Mouse (Mus musculus): Measurements from ENCODE around the gene Cdx2. TPM values are rescaled to one million over a fixed set of nuclear protein-coding genes. Genes with fewer than 3 reads are reported as not detected.

Gene Cdx2
- polyA plus RNA-seq, 1 experiment from 2014 or later: not detected

DNA sequence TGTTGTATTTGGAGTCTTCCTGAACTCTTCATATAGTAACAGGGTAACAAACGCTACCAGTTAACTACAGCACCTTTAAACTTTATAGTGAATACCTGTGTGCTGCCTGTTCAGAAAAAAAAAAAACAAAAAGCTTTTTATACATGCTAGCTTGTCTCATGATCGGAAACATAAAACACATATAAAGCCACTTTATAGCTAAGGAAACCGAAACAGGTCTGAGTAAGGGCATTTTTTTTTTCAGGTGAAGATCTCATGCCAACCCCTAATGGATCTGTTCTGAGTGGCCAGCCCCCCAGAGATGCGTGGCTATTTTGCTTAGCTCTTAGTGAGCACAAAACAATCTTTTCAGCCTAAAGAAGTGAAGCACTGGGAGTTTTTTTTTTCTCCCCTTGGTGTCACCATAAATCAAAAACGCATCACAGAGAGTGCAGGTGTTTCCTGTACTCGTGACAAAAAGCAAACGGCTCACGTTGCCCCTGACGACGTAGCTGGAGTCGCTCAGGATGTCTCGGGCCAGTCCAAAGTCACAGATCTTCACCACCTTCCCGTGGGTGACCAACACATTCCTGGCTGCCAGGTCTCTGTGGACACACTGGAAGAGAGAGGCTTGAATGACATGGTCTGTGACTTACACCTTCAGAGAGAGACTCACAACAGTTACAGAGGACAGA is 33.8 kb upstream of the Cdx2 start:
- no peaks in the 10 kb centered on the region for H3K27me3 ChIP-seq (ENCODE audit: control insufficient read depth, insufficient read depth, low read depth, low read length)
- H3K4me1 ChIP-seq (replicated peaks; ENCODE audit: control insufficient read depth, insufficient read depth, low read length): no peaks in the 10 kb centered on the region
- H3K4me3 ChIP-seq (ENCODE audit: low read length): no peak overlapping the region
- H3K27ac ChIP-seq (ENCODE audit: low read length): no peak overlapping the region
- H3K9me3 ChIP-seq (ENCODE audit: control insufficient read depth, low read length): no peaks in the 10 kb centered on the region
- no peak overlapping the region for H3K9ac ChIP-seq (ENCODE audit: low read length)
- H3K4me2 ChIP-seq (ENCODE audit: low read depth, low read length): no peak overlapping the region
- no peak for ATAC-seq (ENCODE audit: low read depth)
- H3K36me3 ChIP-seq (ENCODE audit: control insufficient read depth, insufficient read depth, low read length): no peaks in the 10 kb centered on the region
- 28% methylated on average over 13 of the region's 13 CpGs for WGBS

- Histone ChIP-seq H3K9me3 (ENCODE audit: control insufficient read depth, low read length) (no peaks in the 10 kb centered on the region), H3K27me3 (ENCODE audit: control insufficient read depth, insufficient read depth, low read depth, low read length) (no peaks in the 10 kb centered on the region), H3K27ac (ENCODE audit: low read length) (no peak overlapping the region), H3K36me3 (ENCODE audit: control insufficient read depth, insufficient read depth, low read length) (no peaks in the 10 kb centered on the region), H3K4me1 (replicated peaks; ENCODE audit: control insufficient read depth, insufficient read depth, low read length) (no peaks in the 10 kb centered on the region), H3K4me3 (ENCODE audit: low read length) (no peak overlapping the region), H3K4me2 (ENCODE audit: low read depth, low read length) (no peak overlapping the region), H3K9ac (ENCODE audit: low read length) (no peak overlapping the region)
- ATAC-seq (ENCODE audit: low read depth): no peak
- WGBS: 76% methylated on average over 11 of the region's 11 CpGs
Observed at GRCm38 (mm10) chr5:147339560-147339959, 32.5 kb upstream of the Cdx2 start.

DNA sequence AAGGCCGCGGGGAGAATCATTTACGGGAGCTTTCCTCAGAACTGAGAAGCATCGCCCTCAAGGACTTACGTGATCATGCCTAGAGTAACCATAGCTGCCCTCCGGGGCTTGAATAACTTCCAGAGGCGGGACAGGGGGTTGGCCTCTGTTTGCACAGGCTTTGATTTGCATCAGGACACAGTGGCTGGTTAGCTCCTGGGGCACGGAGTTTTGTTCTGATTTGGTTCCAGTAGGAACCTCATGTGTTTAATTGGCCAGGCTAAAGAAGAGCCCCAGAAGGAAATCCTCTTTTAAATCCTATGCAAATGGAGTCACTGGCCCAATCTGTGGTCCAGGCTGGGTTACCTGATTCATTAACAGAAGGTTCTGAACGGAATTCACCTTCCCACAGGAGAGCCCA is 31.9 kb upstream of the Cdx2 start:
- H3K36me3 ChIP-seq (ENCODE audit: control insufficient read depth, insufficient read depth, low read length): no peaks in the 10 kb centered on the region
- ATAC-seq (ENCODE audit: low read depth): no peak
- H3K4me2 ChIP-seq (ENCODE audit: low read depth, low read length): no peak overlapping the region
- 54% methylated on average over 9 of the region's 9 CpGs for WGBS
- H3K4me3 ChIP-seq (ENCODE audit: low read length): no peak overlapping the region
- H3K9me3 ChIP-seq (ENCODE audit: control insufficient read depth, low read length): no peaks in the 10 kb centered on the region
- H3K27me3 ChIP-seq (ENCODE audit: control insufficient read depth, insufficient read depth, low read depth, low read length): no peaks in the 10 kb centered on the region
- no peak overlapping the region for H3K9ac ChIP-seq (ENCODE audit: low read length)
- no peaks in the 10 kb centered on the region for H3K4me1 ChIP-seq (replicated peaks; ENCODE audit: control insufficient read depth, insufficient read depth, low read length)
- H3K27ac ChIP-seq (ENCODE audit: low read length): no peak overlapping the region

- H3K4me1 ChIP-seq (replicated peaks; ENCODE audit: control insufficient read depth, insufficient read depth, low read length): no peaks in the 10 kb centered on the region
- no peaks in the 10 kb centered on the region for H3K36me3 ChIP-seq (ENCODE audit: control insufficient read depth, insufficient read depth, low read length)
- no peak overlapping the region for H3K27ac ChIP-seq (ENCODE audit: low read length)
- no peak overlapping the region for H3K9ac ChIP-seq (ENCODE audit: low read length)
- H3K9me3 ChIP-seq (ENCODE audit: control insufficient read depth, low read length): no peaks in the 10 kb centered on the region
- 22% methylated on average over 7 of the region's 7 CpGs for WGBS
- no peak overlapping the region for H3K4me3 ChIP-seq (ENCODE audit: low read length)
- no peak overlapping the region for H3K4me2 ChIP-seq (ENCODE audit: low read depth, low read length)
- no peaks in the 10 kb centered on the region for H3K27me3 ChIP-seq (ENCODE audit: control insufficient read depth, insufficient read depth, low read depth, low read length)
- no peak for ATAC-seq (ENCODE audit: low read depth)
Observed at GRCm38 (mm10) chr5:147332711-147333110, 25.6 kb upstream of the Cdx2 start.

- no peak overlapping the region for H3K4me2 ChIP-seq (ENCODE audit: low read depth, low read length)
- no peaks in the 10 kb centered on the region for H3K9me3 ChIP-seq (ENCODE audit: control insufficient read depth, low read length)
- no peak overlapping the region for H3K27ac ChIP-seq (ENCODE audit: low read length)
- H3K4me3 ChIP-seq (ENCODE audit: low read length): no peak overlapping the region
- H3K27me3 ChIP-seq (ENCODE audit: control insufficient read depth, insufficient read depth, low read depth, low read length): no peaks in the 10 kb centered on the region
- 45% methylated on average over 2 of the region's 2 CpGs for WGBS
- H3K36me3 ChIP-seq (ENCODE audit: control insufficient read depth, insufficient read depth, low read length): no peaks in the 10 kb centered on the region
- no peak overlapping the region for H3K9ac ChIP-seq (ENCODE audit: low read length)
- no peak for ATAC-seq (ENCODE audit: low read depth)
- no peaks in the 10 kb centered on the region for H3K4me1 ChIP-seq (replicated peaks; ENCODE audit: control insufficient read depth, insufficient read depth, low read length)
Observed at GRCm38 (mm10) chr5:147331547-147331946, 24.5 kb upstream of the Cdx2 start.

- H3K9me3 ChIP-seq (ENCODE audit: control insufficient read depth, low read length): no peaks in the 10 kb centered on the region
- H3K27ac ChIP-seq (ENCODE audit: low read length): no peak overlapping the region
- no peaks in the 10 kb centered on the region for H3K27me3 ChIP-seq (ENCODE audit: control insufficient read depth, insufficient read depth, low read depth, low read length)
- H3K36me3 ChIP-seq (ENCODE audit: control insufficient read depth, insufficient read depth, low read length): no peaks in the 10 kb centered on the region
- H3K9ac ChIP-seq (ENCODE audit: low read length): no peak overlapping the region
- H3K4me2 ChIP-seq (ENCODE audit: low read depth, low read length): no peak overlapping the region
- no peak overlapping the region for H3K4me3 ChIP-seq (ENCODE audit: low read length)
- ATAC-seq (ENCODE audit: low read depth): no peak
- H3K4me1 ChIP-seq (replicated peaks; ENCODE audit: control insufficient read depth, insufficient read depth, low read length): no peaks in the 10 kb centered on the region
- WGBS: 79% methylated on average over 11 of the region's 11 CpGs
Observed at GRCm38 (mm10) chr5:147329946-147330345, 22.9 kb upstream of the Cdx2 start.

GRCm38 (mm10) chr5:147327636-147328035 is 20.6 kb upstream of the Cdx2 start:
- Histone ChIP-seq H3K4me2 (ENCODE audit: low read depth, low read length) (no peak overlapping the region), H3K9me3 (ENCODE audit: control insufficient read depth, low read length) (no peaks in the 10 kb centered on the region), H3K4me3 (ENCODE audit: low read length) (no peak overlapping the region), H3K36me3 (ENCODE audit: control insufficient read depth, insufficient read depth, low read length) (no peaks in the 10 kb centered on the region), H3K27me3 (ENCODE audit: control insufficient read depth, insufficient read depth, low read depth, low read length) (peaks cover 2% of the 10 kb centered on the region; the same call in 1 of the 2 replicates), H3K9ac (ENCODE audit: low read length) (no peak overlapping the region), H3K4me1 (replicated peaks; ENCODE audit: control insufficient read depth, insufficient read depth, low read length) (no peaks in the 10 kb centered on the region), H3K27ac (ENCODE audit: low read length) (no peak overlapping the region)
- no peak for ATAC-seq (ENCODE audit: low read depth)
- WGBS: 83% methylated on average over 5 of the region's 5 CpGs

DNA sequence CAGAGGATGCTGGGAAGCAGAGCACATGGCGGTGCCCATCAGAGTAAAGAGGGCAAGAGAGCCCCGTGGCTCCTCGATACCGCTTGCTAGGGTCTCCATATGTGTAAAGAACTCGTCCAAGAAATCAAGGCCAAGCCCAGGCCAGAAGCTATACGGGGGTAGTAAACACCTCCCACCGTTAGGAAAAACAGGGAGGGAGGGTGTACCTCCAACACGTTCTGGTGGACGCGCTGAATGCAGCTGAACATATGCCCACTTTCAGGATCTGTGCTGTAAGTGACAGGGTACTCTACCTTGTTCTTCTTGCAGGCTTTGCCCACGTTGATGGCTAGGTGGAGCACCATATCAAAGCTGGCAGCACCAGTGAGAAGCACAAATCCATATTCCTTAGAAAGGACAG is 18.9 kb upstream of the Cdx2 start:
- H3K27ac ChIP-seq (ENCODE audit: low read length): no peak overlapping the region
- H3K4me3 ChIP-seq (ENCODE audit: low read length): no peak overlapping the region
- ATAC-seq (ENCODE audit: low read depth): no peak
- no peaks in the 10 kb centered on the region for H3K4me1 ChIP-seq (replicated peaks; ENCODE audit: control insufficient read depth, insufficient read depth, low read length)
- peaks cover 14% of the 10 kb centered on the region for H3K27me3 ChIP-seq (ENCODE audit: control insufficient read depth, insufficient read depth, low read depth, low read length)
- no peak overlapping the region for H3K9ac ChIP-seq (ENCODE audit: low read length)
- H3K9me3 ChIP-seq (ENCODE audit: control insufficient read depth, low read length): no peaks in the 10 kb centered on the region
- 70% methylated on average over 11 of the region's 11 CpGs for WGBS
- no peaks in the 10 kb centered on the region for H3K36me3 ChIP-seq (ENCODE audit: control insufficient read depth, insufficient read depth, low read length)
- H3K4me2 ChIP-seq (ENCODE audit: low read depth, low read length): no peak overlapping the region

DNA sequence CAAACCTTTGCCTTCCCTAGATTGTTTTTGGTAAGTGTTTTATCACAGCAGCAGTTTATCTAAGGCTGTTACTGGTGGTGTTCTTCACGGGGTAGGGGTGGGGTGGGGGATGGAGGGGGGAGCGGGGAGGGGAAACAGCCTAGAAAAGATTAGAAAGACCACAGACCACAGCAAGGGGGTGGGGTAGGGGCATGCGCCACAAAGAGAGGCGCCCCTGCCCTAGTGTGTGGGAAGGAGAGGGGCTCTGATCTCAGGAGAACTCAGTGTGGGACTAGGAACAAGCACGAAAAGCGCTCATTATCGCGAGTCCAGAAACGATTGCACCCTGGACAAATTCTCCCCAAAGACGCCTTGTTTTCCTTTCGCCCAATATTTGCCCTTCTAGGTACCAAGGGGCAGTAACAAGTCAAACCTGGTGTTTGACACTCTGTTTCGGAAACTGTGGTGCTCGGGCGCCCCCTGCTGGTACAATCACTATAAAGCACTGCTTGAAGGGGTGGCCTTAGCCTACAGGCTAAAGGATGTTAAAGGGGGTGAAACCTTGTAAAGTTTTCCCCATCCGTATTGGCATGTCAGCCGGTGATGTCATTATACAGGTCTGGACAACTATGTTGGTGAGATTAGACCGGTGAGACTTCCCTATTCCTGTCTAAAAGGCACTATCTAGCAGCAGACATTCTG is 16.3 kb upstream of the Cdx2 start:
- ATAC-seq (ENCODE audit: low read depth): peak; percentile 38; the same call in 1 of the 2 replicates
- Histone ChIP-seq H3K4me2 (ENCODE audit: low read depth, low read length) (no peak overlapping the region), H3K27me3 (ENCODE audit: control insufficient read depth, insufficient read depth, low read depth, low read length) (peaks cover 30% of the 10 kb centered on the region), H3K27ac (ENCODE audit: low read length) (no peak overlapping the region), H3K36me3 (ENCODE audit: control insufficient read depth, insufficient read depth, low read length) (no peaks in the 10 kb centered on the region), H3K9ac (ENCODE audit: low read length) (no peak overlapping the region), H3K4me1 (replicated peaks; ENCODE audit: control insufficient read depth, insufficient read depth, low read length) (no peaks in the 10 kb centered on the region), H3K4me3 (ENCODE audit: low read length) (no peak overlapping the region), H3K9me3 (ENCODE audit: control insufficient read depth, low read length) (no peaks in the 10 kb centered on the region)
- 13% methylated on average over 17 of the region's 17 CpGs for WGBS
